Mouse (Mus musculus): ENCODE results near the gene Lzic.

GRCm38 (mm10) chr4:149529691-149530090 is 44.7 kb downstream of the Lzic start:
- TF ChIP-seq POLR2A (IDR thresholded peaks at IDR 0.05; ENCODE audit: insufficient read depth, low read depth, low read length) (no peak), CTCF (IDR thresholded peaks at IDR 0.05) (no peak)
